Mouse (Mus musculus) brain, embryonic 14.5 days (tissue): ENCODE data around the gene Gnai2.

Experiments
- CTCF ChIP-seq: fragments of 200-500 bp; IDR thresholded peaks from 2 replicates; pipeline ENCODE4 v1.5.1; 2012; ENCODE audit warnings: inconsistent platforms, mild to moderate bottlenecking, moderate library complexity, borderline replicate concordance; ENCODE audit not compliant: insufficient read depth, insufficient read length; ENCODE audit errors: extremely low read depth
- POLR2A ChIP-seq: fragments of 200-500 bp; IDR thresholded peaks from 2 replicates; pipeline ENCODE4 v1.6.1; 2012; ENCODE audit warnings: mild to moderate bottlenecking, inconsistent platforms, borderline replicate concordance; ENCODE audit not compliant: poor library complexity, insufficient read depth, insufficient read length, severe bottlenecking; ENCODE audit errors: extremely low read depth

DNA sequence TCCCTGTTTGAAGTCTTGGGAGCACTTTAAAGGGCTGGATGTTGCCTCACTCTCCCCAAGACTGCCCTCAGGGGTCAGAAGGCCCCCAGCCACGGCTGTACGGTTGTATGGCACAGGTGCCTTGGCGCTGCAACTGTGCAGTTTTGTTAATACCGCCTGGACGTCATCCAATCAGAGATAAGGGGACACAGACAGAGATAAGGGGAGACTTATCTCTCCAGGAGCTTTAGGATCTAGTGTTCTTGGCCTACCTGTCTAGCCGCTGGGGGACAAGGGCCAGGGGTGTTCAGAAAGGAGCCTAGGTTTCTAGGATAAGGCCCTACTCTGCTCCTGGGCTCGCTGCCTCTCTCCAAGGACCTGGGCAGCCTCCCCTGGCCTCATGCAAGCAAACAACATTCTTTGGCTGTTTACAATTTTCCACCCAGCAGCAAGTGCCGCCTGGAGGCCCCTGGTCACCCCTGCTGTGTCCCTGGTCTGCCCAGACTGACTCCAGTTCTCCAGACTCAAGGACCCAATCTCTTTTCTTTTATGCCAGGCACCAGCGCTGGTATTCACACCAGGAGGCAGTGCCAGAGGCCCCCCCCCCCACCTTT is 27.4 kb downstream of the Gnai2 start:
- TF ChIP-seq CTCF: no peak
- no peak for TF ChIP-seq POLR2A
